Mouse (Mus musculus): ENCODE results near the gene Smco1. TPM values are rescaled to one million over a fixed set of nuclear protein-coding genes. Genes with fewer than 3 reads are reported as not detected.
"Not testable (repeated sequence)": the region's sequence is repeated elsewhere in the genome, so short reads cannot be mapped to it uniquely, and the experiment has no call there.

Gene Smco1
- not detected in 2 replicates for polyA plus RNA-seq (2012)

DNA sequence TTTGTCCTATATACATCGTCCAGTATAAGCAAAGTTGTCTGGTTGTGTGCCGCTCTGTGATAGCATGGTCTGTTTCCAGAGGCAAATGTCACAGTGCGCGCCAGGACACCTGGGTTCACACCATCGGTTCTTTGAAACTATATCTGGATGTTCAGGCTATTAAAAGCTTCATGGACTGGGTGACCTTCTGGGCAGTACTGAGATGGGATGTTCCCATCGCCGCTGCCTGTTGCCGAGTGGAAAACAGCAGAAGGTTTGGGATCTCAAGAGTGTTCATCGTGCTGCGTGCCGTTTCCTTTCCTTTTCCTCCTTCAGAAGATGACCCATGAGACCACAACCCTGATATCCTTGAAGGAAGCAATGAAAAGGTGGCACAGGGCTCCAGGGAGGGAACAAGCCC, at the start of gene Smco1:
Smco1 (plus strand) TSS at position 178 of the 400 bp plus-strand sequence.
- TF ChIP-seq TAL1 (IDR thresholded peaks at IDR 0.05; ENCODE audit: low read length) (no peak), GATA1 (IDR thresholded peaks at IDR 0.05; ENCODE audit: low read length) (no peak)

DNA sequence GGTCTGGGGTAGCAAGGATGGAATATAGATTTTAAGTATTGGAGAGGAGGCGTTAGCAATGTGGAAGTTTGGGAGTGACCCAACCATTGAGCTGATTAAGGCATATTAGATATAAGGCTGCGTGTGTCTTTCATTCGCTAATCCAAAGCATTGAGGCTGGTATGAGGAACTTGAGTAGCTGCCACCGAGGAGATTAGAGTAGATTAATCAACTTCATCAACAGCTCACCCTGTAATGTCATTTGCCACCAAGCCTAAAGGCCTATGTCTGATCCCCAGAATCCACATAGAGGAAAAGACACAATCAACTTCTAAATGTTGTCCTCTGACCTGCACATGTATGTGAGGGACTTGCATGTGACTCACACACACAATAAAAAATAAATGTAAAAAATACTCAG, 49.5 kb upstream of the Smco1 start:
- Histone ChIP-seq H3K4me3 (replicated peaks) (no peak overlapping the region), H3K9me3 (ENCODE audit: control insufficient read depth, low read length) (no peaks in the 10 kb centered on the region), H3K36me3 (ENCODE audit: control insufficient read depth) (no peaks in the 10 kb centered on the region), H3K27me3 (ENCODE audit: control insufficient read depth) (no peaks in the 10 kb centered on the region), H3K4me1 (ENCODE audit: control insufficient read depth) (no peaks in the 10 kb centered on the region)
- TF ChIP-seq GATA1 (IDR thresholded peaks at IDR 0.05; ENCODE audit: low read length) (no peak), TAL1 (IDR thresholded peaks at IDR 0.05; ENCODE audit: low read length) (no peak)

More for the DNA sequence above, at the start of gene Smco1:
- no peaks in the 10 kb centered on the region for H3K9me3 ChIP-seq (ENCODE audit: control insufficient read depth, low read length)
- H3K4me1 ChIP-seq (ENCODE audit: control insufficient read depth) = peaks cover 5% of the 10 kb centered on the region
- H3K4me3 ChIP-seq (replicated peaks) = no peak within 1 kb of the TSS
- peaks cover 6% of the 10 kb centered on the region for H3K27me3 ChIP-seq (ENCODE audit: control insufficient read depth)
- no peaks in the 10 kb centered on the region for H3K36me3 ChIP-seq (ENCODE audit: control insufficient read depth)

DNA sequence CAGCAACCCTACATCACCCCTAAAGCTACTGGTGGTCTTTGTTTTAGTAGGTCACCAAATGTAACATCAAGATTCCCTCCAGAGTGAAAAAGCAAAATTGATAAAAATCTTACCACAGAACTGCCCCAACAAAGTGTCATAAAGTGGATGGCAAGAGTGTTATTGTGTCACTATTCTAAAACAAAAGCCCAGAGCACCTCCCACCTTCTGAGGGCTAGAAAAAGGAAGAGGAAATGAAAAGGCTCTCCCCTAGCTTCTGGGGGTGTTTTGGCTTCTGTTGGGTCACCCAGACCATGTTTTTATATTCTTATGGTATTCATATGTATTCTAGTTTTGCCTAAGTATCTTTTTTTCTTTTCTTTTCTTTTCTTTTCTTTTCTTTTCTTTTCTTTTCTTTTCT, 48.9 kb upstream of the Smco1 start:
- Histone ChIP-seq H3K36me3 (ENCODE audit: control insufficient read depth) (no peaks in the 10 kb centered on the region), H3K4me1 (ENCODE audit: control insufficient read depth) (no peaks in the 10 kb centered on the region), H3K27me3 (ENCODE audit: control insufficient read depth) (no peaks in the 10 kb centered on the region), H3K4me3 (replicated peaks) (no peak overlapping the region), H3K9me3 (ENCODE audit: control insufficient read depth, low read length) (no peaks in the 10 kb centered on the region)
- no peak for TF ChIP-seq GATA1 (IDR thresholded peaks at IDR 0.05; ENCODE audit: low read length)
- no peak for TF ChIP-seq TAL1 (IDR thresholded peaks at IDR 0.05; ENCODE audit: low read length)

DNA sequence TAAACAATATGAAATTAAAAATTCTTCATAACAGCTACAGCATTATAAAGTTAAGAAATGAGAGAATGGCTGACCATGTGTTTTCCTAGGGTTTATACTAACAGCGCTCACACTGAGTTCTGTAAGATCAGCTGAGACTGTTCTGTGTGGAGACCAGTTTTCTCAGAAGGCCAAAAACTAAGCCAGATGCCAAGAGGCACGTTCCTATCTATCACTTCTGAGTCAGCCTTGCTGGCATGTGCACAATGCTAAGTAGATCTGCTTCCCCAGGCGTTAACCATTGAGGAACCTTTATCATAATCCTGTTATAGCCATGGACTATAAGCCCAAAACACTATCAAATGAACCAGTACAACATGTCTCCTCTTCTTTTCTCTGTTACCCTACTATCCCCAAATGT, 39.2 kb upstream of the Smco1 start:
- H3K9me3 ChIP-seq (ENCODE audit: control insufficient read depth, low read length); H3K4me1 ChIP-seq (ENCODE audit: control insufficient read depth); H3K4me3 ChIP-seq (replicated peaks); H3K27me3 ChIP-seq (ENCODE audit: control insufficient read depth): not testable (repeated sequence)
- H3K36me3 ChIP-seq (ENCODE audit: control insufficient read depth) = peaks cover 62% of the 10 kb centered on the region

- peaks cover 5% of the 10 kb centered on the region for H3K4me1 ChIP-seq (ENCODE audit: control insufficient read depth)
- no peak overlapping the region for H3K4me3 ChIP-seq (replicated peaks)
- H3K36me3 ChIP-seq (ENCODE audit: control insufficient read depth) = peaks cover 67% of the 10 kb centered on the region
- no peaks in the 10 kb centered on the region for H3K27me3 ChIP-seq (ENCODE audit: control insufficient read depth)
- TF ChIP-seq TAL1 (IDR thresholded peaks at IDR 0.05; ENCODE audit: low read length) (no peak), GATA1 (IDR thresholded peaks at IDR 0.05; ENCODE audit: low read length) (no peak)
- H3K9me3 ChIP-seq (ENCODE audit: control insufficient read depth, low read length) = no peaks in the 10 kb centered on the region
These were observed 33.2 kb upstream of the Smco1 start for GRCm38 (mm10) chr16:32237930-32238680.

- TF ChIP-seq GATA1 (IDR thresholded peaks at IDR 0.05; ENCODE audit: low read length) = no peak
- no peak for TF ChIP-seq TAL1 (IDR thresholded peaks at IDR 0.05; ENCODE audit: low read length)
- H3K4me3 ChIP-seq (replicated peaks) = no peak overlapping the region
- H3K4me1 ChIP-seq (ENCODE audit: control insufficient read depth) = peaks cover 17% of the 10 kb centered on the region
These were observed 31.6 kb upstream of the Smco1 start for GRCm38 (mm10) chr16:32239428-32240312.

DNA sequence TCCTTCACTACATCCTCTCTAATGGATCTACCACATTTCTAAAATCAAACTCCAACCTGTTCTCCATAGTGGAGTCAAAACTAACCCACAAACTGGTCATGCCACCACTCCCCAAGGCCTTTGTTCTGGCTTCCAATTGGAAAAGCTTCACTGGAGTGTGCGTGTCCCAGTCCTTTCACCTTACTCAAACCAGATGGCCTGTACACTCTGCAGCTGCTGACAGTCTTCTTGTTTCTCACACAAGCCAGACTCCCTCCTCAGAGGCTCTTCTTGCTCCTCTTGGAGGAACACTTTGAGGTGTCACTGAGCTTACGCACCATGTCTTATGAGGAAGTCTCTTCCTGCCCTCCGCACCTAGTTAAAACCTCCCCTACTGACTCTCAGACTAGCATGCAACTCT, 27.4 kb upstream of the Smco1 start:
- Histone ChIP-seq H3K36me3 (ENCODE audit: control insufficient read depth) (peaks cover 27% of the 10 kb centered on the region), H3K4me3 (replicated peaks) (no peak overlapping the region), H3K27me3 (ENCODE audit: control insufficient read depth) (no peaks in the 10 kb centered on the region), H3K9me3 (ENCODE audit: control insufficient read depth, low read length) (no peaks in the 10 kb centered on the region), H3K4me1 (ENCODE audit: control insufficient read depth) (peaks cover 44% of the 10 kb centered on the region)
- TF ChIP-seq GATA1 (IDR thresholded peaks at IDR 0.05; ENCODE audit: low read length) (no peak), TAL1 (IDR thresholded peaks at IDR 0.05; ENCODE audit: low read length) (no peak)

More at GRCm38 (mm10) chr16:32239428-32240312, 31.6 kb upstream of the Smco1 start:
- H3K9me3 ChIP-seq (ENCODE audit: control insufficient read depth, low read length) = no peaks in the 10 kb centered on the region
- peaks cover 59% of the 10 kb centered on the region for H3K36me3 ChIP-seq (ENCODE audit: control insufficient read depth)
- no peaks in the 10 kb centered on the region for H3K27me3 ChIP-seq (ENCODE audit: control insufficient read depth)

- Histone ChIP-seq H3K4me3 (replicated peaks) (peak overlapping the region; percentile 97), H3K4me1 (ENCODE audit: control insufficient read depth) (peaks cover 55% of the 10 kb centered on the region), H3K9me3 (ENCODE audit: control insufficient read depth, low read length) (no peaks in the 10 kb centered on the region), H3K36me3 (ENCODE audit: control insufficient read depth) (peaks cover 22% of the 10 kb centered on the region), H3K27me3 (ENCODE audit: control insufficient read depth) (no peaks in the 10 kb centered on the region)
- TF ChIP-seq GATA1 (IDR thresholded peaks at IDR 0.05; ENCODE audit: low read length) (no peak), TAL1 (IDR thresholded peaks at IDR 0.05; ENCODE audit: low read length) (no peak)
These were observed 24.9 kb upstream of the Smco1 start for GRCm38 (mm10) chr16:32246351-32246791.

DNA sequence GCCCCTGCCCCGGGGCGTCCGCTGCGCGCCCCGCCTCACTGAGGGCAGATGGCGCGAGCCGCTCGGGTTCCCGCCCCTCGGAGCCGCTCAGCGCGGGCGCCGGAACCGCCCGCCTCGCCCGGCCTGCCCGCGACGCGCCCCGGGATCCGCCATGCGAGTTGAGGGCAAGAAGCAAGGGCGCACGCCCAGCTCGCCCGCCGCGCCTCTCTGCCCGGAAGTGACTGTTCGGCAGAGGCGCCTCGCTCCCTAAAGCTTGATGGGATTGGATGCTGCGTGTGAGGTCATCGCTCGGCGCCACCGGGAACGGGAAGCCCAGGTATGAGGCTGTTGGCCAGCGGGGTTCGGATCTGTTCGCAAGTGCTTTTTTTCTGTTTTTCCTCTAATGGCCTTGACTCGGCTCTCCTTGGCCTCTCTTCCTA, 24.3 kb upstream of the Smco1 start, which contains the start of the genes Fbxo45 and Wdr53:
Fbxo45 (minus strand) TSS at position 207 of the 419 bp plus-strand sequence.
Wdr53 (plus strand) TSS at position 276 of the 419 bp plus-strand sequence.
- Histone ChIP-seq H3K27me3 (ENCODE audit: control insufficient read depth) (no peaks in the 10 kb centered on the region), H3K36me3 (ENCODE audit: control insufficient read depth) (peaks cover 23% of the 10 kb centered on the region), H3K4me1 (ENCODE audit: control insufficient read depth) (peaks cover 53% of the 10 kb centered on the region), H3K4me3 (replicated peaks) (peak within 1 kb of the TSS; percentile 97), H3K9me3 (ENCODE audit: control insufficient read depth, low read length) (no peaks in the 10 kb centered on the region)
- no peak for TF ChIP-seq GATA1 (IDR thresholded peaks at IDR 0.05; ENCODE audit: low read length)
- TF ChIP-seq TAL1 (IDR thresholded peaks at IDR 0.05; ENCODE audit: low read length) = no peak

DNA sequence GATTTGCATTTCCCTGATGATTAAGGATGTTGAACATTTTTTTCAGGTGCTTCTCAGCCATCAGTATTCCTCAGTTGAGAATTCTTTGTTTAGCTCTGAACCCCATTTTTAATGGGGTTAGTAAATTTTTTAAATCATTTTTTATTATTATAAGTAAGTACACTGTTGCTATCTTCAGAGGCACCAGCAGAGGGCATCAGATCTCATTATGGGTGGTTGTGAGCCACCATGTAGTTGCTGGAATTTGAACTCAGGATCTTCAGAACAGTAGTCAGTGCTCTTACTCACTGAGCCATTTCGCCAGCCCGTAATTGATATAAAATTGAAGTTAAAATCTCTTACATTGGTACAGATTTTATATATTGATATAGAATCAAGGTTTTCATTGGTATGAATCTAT, 7.0 kb upstream of the Smco1 start:
- H3K4me3 ChIP-seq (replicated peaks); H3K4me1 ChIP-seq (ENCODE audit: control insufficient read depth); H3K27me3 ChIP-seq (ENCODE audit: control insufficient read depth); H3K36me3 ChIP-seq (ENCODE audit: control insufficient read depth); H3K9me3 ChIP-seq (ENCODE audit: control insufficient read depth, low read length): not testable (repeated sequence)
